Mouse (Mus musculus) gastrocnemius, adult 18-20 months (tissue): ENCODE measurements around the gene Gid4. TPM values are rescaled to one million over a fixed set of nuclear protein-coding genes. Genes with fewer than 3 reads are reported as not detected.

Experiments used
- DNase-seq: peaks from one replicate; pipeline ENCODE4 v3.0.0; 2021; ENCODE audit warnings: low spot score
- long read RNA-seq, 2 experiments: library from polyadenylated mRNA; stranded (forward); transcript quantifications; one replicate each; pipeline ENCODE4 v2.0.0; 2021
- total RNA-seq, 2 experiments: library from RNA; stranded (reverse); gene quantifications; 2 replicates each; pipeline ENCODE4 v1.2.3; 2021

Gene Gid4
- total RNA-seq: 10 to 100 TPM; 62.9 to 69.0 TPM
- long read RNA-seq, experiment 1, full-length matches to known transcripts: 188 of 232 reads
- long read RNA-seq, experiment 1, partial matches to known transcripts: 34 of 232 reads
- long read RNA-seq, experiment 1, other reads (novel, unspliced or antisense): 10 of 232 reads
- long read RNA-seq, experiment 2, full-length matches to known transcripts: 116 of 145 reads
- long read RNA-seq, experiment 2, partial matches to known transcripts: 19 of 145 reads
- long read RNA-seq, experiment 2, other reads (novel, unspliced or antisense): 10 of 145 reads

- DNase-seq: peak; percentile 99
Observed at GRCm38 (mm10) chr11:60416963-60417716, at the start of gene Gid4. Gene Gid4, plus strand, starts transcription at chr11:60417145.

GRCm38 (mm10) chr11:60367256-60367655 is 49.7 kb upstream of the Gid4 start:
- DNase-seq: no peak

GRCm38 (mm10) chr11:60368909-60369308 is 48.0 kb upstream of the Gid4 start:
- no peak for DNase-seq

GRCm38 (mm10) chr11:60369448-60369847 is 47.5 kb upstream of the Gid4 start:
- no peak for DNase-seq

- DNase-seq: no peak
Observed at GRCm38 (mm10) chr11:60370431-60370830, 46.5 kb upstream of the Gid4 start.

- DNase-seq: no peak
Observed at GRCm38 (mm10) chr11:60374481-60374880, 42.5 kb upstream of the Gid4 start.

- no peak for DNase-seq
Observed at GRCm38 (mm10) chr11:60383518-60383917, 33.4 kb upstream of the Gid4 start.

GRCm38 (mm10) chr11:60384762-60385421 is 32.1 kb upstream of the Gid4 start:
- DNase-seq: no peak

- DNase-seq: no peak
Observed at GRCm38 (mm10) chr11:60385946-60386345, 31.0 kb upstream of the Gid4 start.

GRCm38 (mm10) chr11:60387944-60388343 is 29.0 kb upstream of the Gid4 start:
- no peak for DNase-seq

GRCm38 (mm10) chr11:60391346-60391745 is 25.6 kb upstream of the Gid4 start:
- DNase-seq: no peak

- DNase-seq: no peak
Observed at GRCm38 (mm10) chr11:60396546-60396945, 20.4 kb upstream of the Gid4 start.

- no peak for DNase-seq
Observed at GRCm38 (mm10) chr11:60397172-60397571, 19.8 kb upstream of the Gid4 start.

GRCm38 (mm10) chr11:60406606-60407005 is 10.3 kb upstream of the Gid4 start:
- no peak for DNase-seq

- peak; percentile 82 for DNase-seq
Observed at GRCm38 (mm10) chr11:60412173-60412572, 4.8 kb upstream of the Gid4 start.

- no peak for DNase-seq
Observed at GRCm38 (mm10) chr11:60412921-60413320, 4.0 kb upstream of the Gid4 start.

GRCm38 (mm10) chr11:60416590-60416962 is 369 bp upstream of the Gid4 start:
- no peak for DNase-seq

- peak; percentile 12 for DNase-seq
Observed at GRCm38 (mm10) chr11:60417717-60418472, 950 bp downstream of the Gid4 start, which contains the start of gene Atpaf2. Gene Atpaf2, minus strand, starts transcription at chr11:60418457.

GRCm38 (mm10) chr11:60418473-60418803 is 1.5 kb downstream of the Gid4 start:
- DNase-seq: no peak

- DNase-seq: no peak
Observed at GRCm38 (mm10) chr11:60422046-60422668, 5.2 kb downstream of the Gid4 start.

- DNase-seq: no peak
Observed at GRCm38 (mm10) chr11:60423006-60423405, 6.1 kb downstream of the Gid4 start.
